Mouse (Mus musculus) adrenal gland (tissue): ENCODE measurements around the gene 1520401A03Rik.

Experiments used
- intact Hi-C: fragments of 180-260 bp; cut with DNase I; formaldehyde crosslinking; loops from one replicate; pipeline ENCODE4 v1.15.1; 2025

Gene 1520401A03Rik

DNA sequence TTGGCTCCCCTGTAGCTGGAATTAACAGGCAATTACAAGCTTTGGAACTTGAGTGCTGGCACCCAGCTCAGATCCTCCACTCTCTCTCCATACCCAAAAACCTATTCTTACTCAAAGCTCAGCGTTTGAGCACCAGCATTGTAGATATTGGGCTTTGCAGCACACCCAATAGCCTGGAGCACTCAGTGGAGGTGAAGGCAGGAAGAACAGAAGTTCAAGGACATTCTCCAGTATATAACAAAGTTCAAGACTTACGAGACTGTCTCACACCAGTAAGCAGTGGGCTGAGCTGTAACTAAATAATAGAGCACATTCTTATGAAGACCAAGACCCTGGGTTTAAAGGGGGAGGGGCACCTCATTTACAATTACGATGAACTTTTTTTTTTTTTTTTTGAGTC, 49.8 kb downstream of the 1520401A03Rik start:
- intact Hi-C loops = no loop called here

GRCm38 (mm10) chr17:23671519-23671918, 51.1 kb downstream of the 1520401A03Rik start:
- intact Hi-C loops = no loop called here

DNA sequence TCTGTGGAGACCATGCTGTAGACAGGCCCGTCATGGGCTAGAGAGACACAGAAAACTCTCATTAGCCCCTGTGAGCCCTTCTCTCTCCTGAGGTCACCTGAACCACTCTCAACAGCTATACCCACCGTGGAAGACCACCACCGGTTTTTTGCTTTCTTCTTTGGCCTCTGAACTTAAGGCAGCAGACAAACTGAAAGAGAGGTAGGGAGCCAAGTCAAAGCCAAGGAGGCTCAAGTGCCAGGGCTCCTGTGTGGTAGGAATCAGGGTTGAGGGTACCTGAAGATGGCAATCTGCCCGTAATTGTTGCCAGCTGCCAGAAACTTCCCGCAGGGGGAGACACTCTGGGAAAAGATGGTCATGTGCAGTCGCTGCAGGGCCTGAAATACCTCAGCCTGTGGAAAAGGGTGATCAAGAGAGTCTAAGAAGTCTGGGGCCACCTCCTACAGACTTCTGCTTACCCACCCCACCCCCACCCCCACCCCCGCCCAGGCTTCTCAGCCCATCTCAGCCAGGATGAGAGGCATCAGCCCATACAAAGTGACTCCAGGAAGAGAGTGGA, 52.0 kb downstream of the 1520401A03Rik start:
- intact Hi-C loops = no loop called here

DNA sequence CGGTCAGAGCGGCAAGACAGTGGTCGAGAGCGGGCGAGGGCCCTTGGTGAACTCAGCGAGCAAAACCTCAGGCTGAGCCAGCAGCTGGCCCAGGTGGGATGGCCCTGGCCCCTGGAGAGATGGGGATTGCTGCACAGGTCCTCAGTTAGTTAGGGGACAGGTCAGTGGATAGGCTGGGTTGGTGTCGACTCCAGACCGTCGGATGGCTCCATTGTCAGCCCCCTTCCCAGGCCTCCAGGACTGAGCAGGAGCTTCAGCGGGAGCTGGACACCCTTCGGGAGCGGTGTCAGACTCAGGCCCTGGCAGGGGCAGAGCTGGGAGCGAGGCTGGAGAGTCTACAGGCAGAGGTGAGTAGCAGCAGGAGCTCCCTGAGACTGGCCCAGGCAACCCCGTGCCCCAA, 57.1 kb downstream of the 1520401A03Rik start:
- intact Hi-C loops = no loop called here

DNA sequence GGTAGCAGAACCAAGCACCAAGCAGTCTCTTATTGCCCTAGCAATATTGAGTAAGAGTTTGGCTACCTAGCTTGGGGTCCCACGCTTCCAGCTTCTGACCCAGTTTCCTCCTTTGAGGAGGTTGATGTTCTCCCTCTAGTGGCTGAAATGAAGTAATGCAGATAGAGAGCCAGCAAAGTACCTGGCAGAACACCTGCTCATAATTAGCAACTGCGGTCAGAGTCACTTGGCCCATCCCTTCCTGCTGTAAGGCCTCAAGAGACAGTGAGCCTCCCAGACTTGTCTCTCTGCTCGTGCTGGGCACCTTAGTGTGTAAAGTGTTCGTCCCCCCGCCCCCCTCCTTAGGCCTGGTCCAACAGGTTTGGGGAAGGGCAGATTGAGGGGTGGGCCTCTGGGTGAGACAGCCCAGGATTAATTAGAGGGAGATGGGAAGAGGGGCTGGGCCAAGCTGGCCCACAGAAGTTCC, 58.0 kb downstream of the 1520401A03Rik start:
- intact Hi-C loops = loop anchor here (5.0 kb wide), 1 partner anchor 38 kb away; no protein-coding TSS in a partner anchor

- intact Hi-C loops = loop anchor here (5.0 kb wide), 1 partner anchor 41 kb away; no protein-coding TSS in a partner anchor
These were observed 61.1 kb downstream of the 1520401A03Rik start for GRCm38 (mm10) chr17:23661526-23661925.

DNA sequence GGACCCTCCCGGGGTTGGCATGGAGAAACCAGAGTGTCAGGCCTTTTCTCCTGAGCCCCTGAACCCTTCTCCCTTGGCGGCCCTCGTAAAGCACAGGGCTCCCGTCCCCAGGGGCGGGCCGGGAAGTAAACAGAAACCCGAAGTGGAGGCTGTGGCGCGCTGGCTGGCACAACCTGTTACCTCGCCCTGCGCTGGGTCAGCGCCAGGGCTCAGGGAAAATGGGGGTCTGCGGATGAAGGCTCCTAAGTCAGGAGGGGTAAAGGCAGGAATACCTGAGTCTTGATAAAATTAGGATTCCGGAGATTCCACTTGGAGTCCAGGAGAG, 61.7 kb downstream of the 1520401A03Rik start:
- intact Hi-C loops = loop anchor here (5.0 kb wide), 1 partner anchor 41 kb away; no protein-coding TSS in a partner anchor

GRCm38 (mm10) chr17:23660117-23660875, 62.3 kb downstream of the 1520401A03Rik start, which contains the start of gene Bicdl2:
TSS of gene Bicdl2 (plus strand) at chr17:23660506.
- intact Hi-C loops = loop anchor here (5.0 kb wide), 1 partner anchor 42 kb away; no protein-coding TSS in a partner anchor

DNA sequence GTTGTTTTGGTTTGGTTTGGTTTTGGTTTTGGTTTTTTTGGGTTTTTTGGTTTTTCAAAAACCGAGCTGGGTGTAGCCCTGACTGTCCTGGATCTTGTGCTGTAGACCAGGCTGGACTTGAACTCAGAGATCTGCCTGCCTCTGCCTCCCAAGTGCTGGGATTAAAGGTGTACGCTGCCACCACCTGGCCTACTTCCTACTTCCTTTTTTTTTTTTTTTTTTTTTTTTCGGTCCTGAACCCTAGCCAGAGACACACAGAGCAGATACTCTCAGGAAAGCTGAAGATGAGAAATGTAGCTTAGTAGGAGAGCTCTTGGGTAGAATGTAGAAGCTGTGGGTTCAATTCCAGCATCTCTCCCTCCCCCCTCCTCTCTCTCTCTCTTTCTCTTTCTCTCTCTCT, 64.1 kb downstream of the 1520401A03Rik start:
- intact Hi-C loops = no loop called here
